Mouse (Mus musculus): ENCODE data around the gene Fgf11. TPM values are rescaled to one million over a fixed set of nuclear protein-coding genes. Genes with fewer than 3 reads are reported as not detected.
A peak's percentile ranks its signal among the peaks of the same experiment; 100 is the strongest.

Gene Fgf11
- polyA plus RNA-seq, 2 experiments: 0.06 to 0.41 TPM

- ATAC-seq (ENCODE audit: insufficient read depth) (peak; percentile 41), DNase-seq (ENCODE audit: low read depth in 3 of 3, low spot score in 3 of 3) (no peak)
- WGBS (ENCODE audit: insufficient replicate concordance): 4% methylated on average over 12 of the region's 12 CpGs
- peaks cover 81% of the 10 kb centered on the region for H3K27me3 ChIP-seq (ENCODE audit: control insufficient read depth, insufficient read depth, low read length)
- no peak for TF ChIP-seq CTCF (IDR thresholded peaks at IDR 0.05; ENCODE audit: low read depth)
- H3K4me1 ChIP-seq (replicated peaks; ENCODE audit: control insufficient read depth in 2 of 2, insufficient read depth in 2 of 2, low read length in 1 of 2): peaks cover 0 to 2% of the 10 kb centered on the region in 2 experiments; a peak in 2 of 4 replicates
- no peak overlapping the region for H3K9ac ChIP-seq (replicated peaks)
- peak overlapping the region; percentile 4 to 50; a peak in 2 of 4 replicates for H3K4me3 ChIP-seq (ENCODE audit: insufficient read depth in 1 of 2, low read depth in 2 of 2, low read length in 2 of 2)
- no peaks in the 10 kb centered on the region for H3K36me3 ChIP-seq (replicated peaks; ENCODE audit: control insufficient read depth, insufficient read depth, low read depth)
- no peak overlapping the region for H3K27ac ChIP-seq
- H3K4me2 ChIP-seq (ENCODE audit: low read depth): peak overlapping the region; percentile 65
- H3K9me3 ChIP-seq (ENCODE audit: control insufficient read depth, low read length): no peaks in the 10 kb centered on the region
These were observed 1.7 kb upstream of the Fgf11 start for GRCm38 (mm10) chr11:69803328-69803727.

- WGBS (ENCODE audit: insufficient replicate concordance): under 1% methylated on average over 33 of the region's 33 CpGs
- ATAC-seq (ENCODE audit: insufficient read depth) (no peak), DNase-seq (ENCODE audit: low read depth in 3 of 3, low spot score in 3 of 3) (no peak)
- Histone ChIP-seq H3K9me3 (ENCODE audit: control insufficient read depth, low read length) (no peaks in the 10 kb centered on the region), H3K9ac (replicated peaks) (no peak overlapping the region), H3K36me3 (replicated peaks; ENCODE audit: control insufficient read depth, insufficient read depth, low read depth) (no peaks in the 10 kb centered on the region), H3K27me3 (ENCODE audit: control insufficient read depth, insufficient read depth, low read length) (peaks cover 88% of the 10 kb centered on the region), H3K4me2 (ENCODE audit: low read depth) (peak overlapping the region; percentile 65), H3K27ac (no peak overlapping the region), H3K4me1 (replicated peaks; ENCODE audit: control insufficient read depth in 2 of 2, insufficient read depth in 2 of 2, low read length in 1 of 2) (peaks cover 0 to 2% of the 10 kb centered on the region in 2 experiments; a peak in 2 of 4 replicates), H3K4me3 (ENCODE audit: insufficient read depth in 1 of 2, low read depth in 2 of 2, low read length in 2 of 2) (peak overlapping the region; percentile 28 to 50)
- no peak for TF ChIP-seq CTCF (IDR thresholded peaks at IDR 0.05; ENCODE audit: low read depth)
- TF ChIP-seq EP300 (IDR thresholded peaks at IDR 0.05; ENCODE audit: low read depth): no peak
These were observed 1.0 kb upstream of the Fgf11 start for GRCm38 (mm10) chr11:69802648-69803105.

- H3K27me3 ChIP-seq (ENCODE audit: control insufficient read depth, insufficient read depth, low read length): peaks cover 94% of the 10 kb centered on the region
- H3K27ac ChIP-seq: no peak overlapping the region
- no peaks in the 10 kb centered on the region for H3K36me3 ChIP-seq (replicated peaks; ENCODE audit: control insufficient read depth, insufficient read depth, low read depth)
- H3K9ac ChIP-seq (replicated peaks): no peak overlapping the region
- 2% methylated on average over 36 of the region's 36 CpGs for WGBS (ENCODE audit: insufficient replicate concordance)
- peak overlapping the region; percentile 51 for H3K4me2 ChIP-seq (ENCODE audit: low read depth)
- H3K4me1 ChIP-seq (replicated peaks; ENCODE audit: control insufficient read depth in 2 of 2, insufficient read depth in 2 of 2, low read length in 1 of 2): peaks cover 2 to 4% of the 10 kb centered on the region in 2 experiments; a peak in 3 of 4 replicates
- TF ChIP-seq CTCF (IDR thresholded peaks at IDR 0.05; ENCODE audit: low read depth): no peak
- TF ChIP-seq EP300 (IDR thresholded peaks at IDR 0.05; ENCODE audit: low read depth): no peak
- ATAC-seq (ENCODE audit: insufficient read depth) (no peak), DNase-seq (ENCODE audit: low read depth in 3 of 3, low spot score in 3 of 3) (no peak)
- no peaks in the 10 kb centered on the region for H3K9me3 ChIP-seq (ENCODE audit: control insufficient read depth, low read length)
- H3K4me3 ChIP-seq (ENCODE audit: insufficient read depth in 1 of 2, low read depth in 2 of 2, low read length in 2 of 2): peak overlapping the region; percentile 25 to 30; a peak in 3 of 4 replicates
These were observed 1.1 kb downstream of the Fgf11 start for GRCm38 (mm10) chr11:69800392-69801197.

DNA sequence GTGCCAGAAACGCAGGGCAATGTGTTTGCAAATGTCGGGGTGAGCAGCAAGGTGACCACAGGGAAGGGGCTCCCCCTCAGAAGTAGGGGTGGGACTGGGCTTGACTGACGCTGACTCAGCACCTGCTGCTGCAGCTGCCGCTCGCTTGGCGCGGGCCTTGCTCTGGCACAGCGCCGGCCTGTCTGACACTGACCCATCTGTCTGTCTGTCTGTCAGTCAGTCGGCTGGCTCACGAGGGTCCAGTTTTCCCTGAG, 1.6 kb downstream of the Fgf11 start:
- no peaks in the 10 kb centered on the region for H3K9me3 ChIP-seq (ENCODE audit: control insufficient read depth, low read length)
- DNase-seq (ENCODE audit: low read depth in 3 of 3, low spot score in 3 of 3): no peak
- no peaks in the 10 kb centered on the region for H3K36me3 ChIP-seq (replicated peaks; ENCODE audit: control insufficient read depth, insufficient read depth, low read depth)
- WGBS (ENCODE audit: insufficient replicate concordance): 2% methylated on average over 11 of the region's 11 CpGs
- no peak overlapping the region for H3K9ac ChIP-seq (replicated peaks)
- H3K27ac ChIP-seq: no peak overlapping the region
- H3K4me3 ChIP-seq (ENCODE audit: insufficient read depth in 1 of 2, low read depth in 2 of 2, low read length in 2 of 2): no peak overlapping the region
- H3K4me1 ChIP-seq (replicated peaks; ENCODE audit: control insufficient read depth in 2 of 2, insufficient read depth in 2 of 2, low read length in 1 of 2): peaks cover 2 to 5% of the 10 kb centered on the region in 2 experiments; a peak in 3 of 4 replicates
- peaks cover 89% of the 10 kb centered on the region for H3K27me3 ChIP-seq (ENCODE audit: control insufficient read depth, insufficient read depth, low read length)
- ATAC-seq (ENCODE audit: insufficient read depth): no peak
- H3K4me2 ChIP-seq (ENCODE audit: low read depth): peak overlapping the region; percentile 51; the same call in 1 of the 2 replicates
- no peak for TF ChIP-seq CTCF (IDR thresholded peaks at IDR 0.05; ENCODE audit: low read depth)
- no peak for TF ChIP-seq EP300 (IDR thresholded peaks at IDR 0.05; ENCODE audit: low read depth)

DNA sequence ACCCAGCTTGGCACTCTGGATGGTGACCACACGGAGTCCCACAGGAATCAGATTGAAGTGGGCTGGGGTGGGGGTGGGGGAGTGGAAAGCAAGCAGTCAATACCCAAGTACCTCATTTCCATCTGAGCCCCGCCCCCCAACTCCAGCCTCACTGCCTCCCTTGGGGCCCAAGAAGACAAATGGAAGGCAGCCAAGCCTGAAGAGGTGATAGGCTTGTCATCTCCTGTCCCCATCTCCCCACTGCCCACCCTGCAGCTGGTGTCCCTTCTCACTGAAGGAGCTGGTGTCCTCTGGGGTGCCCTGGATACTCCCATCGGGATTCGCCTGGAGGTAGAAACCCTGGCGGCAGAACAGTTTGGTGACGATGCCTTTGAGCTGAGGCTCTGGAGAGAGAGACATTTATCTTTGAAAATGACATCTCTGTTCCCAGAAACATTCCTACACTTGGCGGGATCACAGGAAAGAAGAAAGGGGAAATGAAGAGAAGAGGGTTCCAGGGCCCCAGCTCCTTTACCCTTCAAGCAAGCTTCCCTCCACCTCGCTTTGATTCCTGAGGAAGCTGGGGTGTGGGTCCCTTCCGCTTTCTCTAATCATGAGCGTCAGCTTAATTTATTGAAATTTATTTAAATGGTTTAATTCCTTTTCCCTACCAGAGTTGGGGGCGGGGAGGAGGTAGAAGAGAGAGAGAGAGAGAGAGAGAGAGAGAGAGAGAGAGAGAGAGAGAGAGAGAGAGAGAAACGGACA, 2.1 kb downstream of the Fgf11 start:
- Histone ChIP-seq H3K4me2 (ENCODE audit: low read depth) (no peak overlapping the region), H3K4me1 (replicated peaks; ENCODE audit: control insufficient read depth in 2 of 2, insufficient read depth in 2 of 2, low read length in 1 of 2) (peaks cover 5 to 8% of the 10 kb centered on the region in 2 experiments; a peak in 3 of 4 replicates), H3K36me3 (replicated peaks; ENCODE audit: control insufficient read depth, insufficient read depth, low read depth) (no peaks in the 10 kb centered on the region), H3K9ac (replicated peaks) (no peak overlapping the region), H3K27ac (no peak overlapping the region), H3K27me3 (ENCODE audit: control insufficient read depth, insufficient read depth, low read length) (peaks cover 84% of the 10 kb centered on the region), H3K9me3 (ENCODE audit: control insufficient read depth, low read length) (no peaks in the 10 kb centered on the region), H3K4me3 (ENCODE audit: insufficient read depth in 1 of 2, low read depth in 2 of 2, low read length in 2 of 2) (no peak overlapping the region)
- no peak for DNase-seq (ENCODE audit: low read depth in 3 of 3, low spot score in 3 of 3)
- WGBS (ENCODE audit: insufficient replicate concordance): 33% methylated on average over 12 of the region's 12 CpGs
- ATAC-seq (ENCODE audit: insufficient read depth): no peak
- TF ChIP-seq CTCF (IDR thresholded peaks at IDR 0.05; ENCODE audit: low read depth) (no peak), EP300 (IDR thresholded peaks at IDR 0.05; ENCODE audit: low read depth) (no peak)
